Mouse (Mus musculus): Measurements from ENCODE around the gene Abcb1b. TPM values are rescaled to one million over a fixed set of nuclear protein-coding genes. Genes with fewer than 3 reads are reported as not detected.

Gene Abcb1b
- polyA plus RNA-seq, 1 experiment = 1.5 TPM

- WGBS = 21% methylated on average over 1 of the region's 1 CpGs
- TF ChIP-seq POLR2A (IDR thresholded peaks at IDR 0.05; ENCODE audit: borderline replicate concordance, insufficient read depth, low read length) = no peak
- TF ChIP-seq CTCF (IDR thresholded peaks at IDR 0.05; ENCODE audit: borderline replicate concordance, insufficient read depth, low read depth, low read length) = 0 out of 2 replicates have a peak, but pooled peaks have one; percentile 6
- no peaks in the 10 kb centered on the region for H3K4me1 ChIP-seq (ENCODE audit: control insufficient read depth, insufficient read depth, low read length)
- H3K4me3 ChIP-seq (replicated peaks; ENCODE audit: insufficient read depth, low read depth, low read length) = no peak overlapping the region
- peak in 1 of 2 experiments; percentile 4 for DNase-seq
- H3K27me3 ChIP-seq (ENCODE audit: control insufficient read depth, insufficient read depth, low read length) = no peaks in the 10 kb centered on the region
- H3K27ac ChIP-seq (ENCODE audit: insufficient read depth, low read length) = no peak overlapping the region
Observed at GRCm38 (mm10) chr5:8868019-8868418, 70.1 kb downstream of the Abcb1b start.

GRCm38 (mm10) chr5:8872979-8873915 is 75.3 kb downstream of the Abcb1b start:
- WGBS = 71% methylated on average over 6 of the region's 6 CpGs
- H3K4me3 ChIP-seq (replicated peaks; ENCODE audit: insufficient read depth, low read depth, low read length) = no peak overlapping the region
- no peak for DNase-seq
- TF ChIP-seq CTCF (IDR thresholded peaks at IDR 0.05; ENCODE audit: borderline replicate concordance, insufficient read depth, low read depth, low read length) = no peak
- no peaks in the 10 kb centered on the region for H3K4me1 ChIP-seq (ENCODE audit: control insufficient read depth, insufficient read depth, low read length)
- no peaks in the 10 kb centered on the region for H3K27me3 ChIP-seq (ENCODE audit: control insufficient read depth, insufficient read depth, low read length)
- H3K27ac ChIP-seq (ENCODE audit: insufficient read depth, low read length) = no peak overlapping the region

GRCm38 (mm10) chr5:8877086-8877485 is 79.1 kb downstream of the Abcb1b start:
- DNase-seq = no peak
- TF ChIP-seq POLR2A (IDR thresholded peaks at IDR 0.05; ENCODE audit: borderline replicate concordance, insufficient read depth, low read length) (no peak), CTCF (IDR thresholded peaks at IDR 0.05; ENCODE audit: borderline replicate concordance, insufficient read depth, low read depth, low read length) (no peak)
- WGBS = 90% methylated on average over 2 of the region's 2 CpGs
- Histone ChIP-seq H3K4me3 (replicated peaks; ENCODE audit: insufficient read depth, low read depth, low read length) (no peak overlapping the region), H3K4me1 (ENCODE audit: control insufficient read depth, insufficient read depth, low read length) (no peaks in the 10 kb centered on the region), H3K27me3 (ENCODE audit: control insufficient read depth, insufficient read depth, low read length) (no peaks in the 10 kb centered on the region), H3K27ac (ENCODE audit: insufficient read depth, low read length) (no peak overlapping the region)

GRCm38 (mm10) chr5:8877800-8878199 is 79.9 kb downstream of the Abcb1b start:
- no peak for DNase-seq
- no peak overlapping the region for H3K4me3 ChIP-seq (replicated peaks; ENCODE audit: insufficient read depth, low read depth, low read length)
- WGBS = 78% methylated on average over 5 of the region's 5 CpGs
- no peaks in the 10 kb centered on the region for H3K4me1 ChIP-seq (ENCODE audit: control insufficient read depth, insufficient read depth, low read length)
- H3K27me3 ChIP-seq (ENCODE audit: control insufficient read depth, insufficient read depth, low read length) = no peaks in the 10 kb centered on the region
- TF ChIP-seq POLR2A (IDR thresholded peaks at IDR 0.05; ENCODE audit: borderline replicate concordance, insufficient read depth, low read length) (no peak), CTCF (IDR thresholded peaks at IDR 0.05; ENCODE audit: borderline replicate concordance, insufficient read depth, low read depth, low read length) (no peak)
- no peak overlapping the region for H3K27ac ChIP-seq (ENCODE audit: insufficient read depth, low read length)

GRCm38 (mm10) chr5:8885837-8886236 is 87.9 kb downstream of the Abcb1b start:
- no peak overlapping the region for H3K4me3 ChIP-seq (replicated peaks; ENCODE audit: insufficient read depth, low read depth, low read length)
- H3K4me1 ChIP-seq (ENCODE audit: control insufficient read depth, insufficient read depth, low read length) = no peaks in the 10 kb centered on the region
- no peak overlapping the region for H3K27ac ChIP-seq (ENCODE audit: insufficient read depth, low read length)
- TF ChIP-seq CTCF (IDR thresholded peaks at IDR 0.05; ENCODE audit: borderline replicate concordance, insufficient read depth, low read depth, low read length) (no peak), POLR2A (IDR thresholded peaks at IDR 0.05; ENCODE audit: borderline replicate concordance, insufficient read depth, low read length) (no peak)
- H3K27me3 ChIP-seq (ENCODE audit: control insufficient read depth, insufficient read depth, low read length) = no peaks in the 10 kb centered on the region
- no peak for DNase-seq
- 81% methylated on average over 2 of the region's 2 CpGs for WGBS

GRCm38 (mm10) chr5:8893300-8894103 is 95.6 kb downstream of the Abcb1b start, which contains the start of gene Abcb4:
TSS of gene Abcb4 (plus strand) at chr5:8893717.
- TF ChIP-seq POLR2A (IDR thresholded peaks at IDR 0.05; ENCODE audit: borderline replicate concordance, insufficient read depth, low read length) = no peak
- no peak for TF ChIP-seq CTCF (IDR thresholded peaks at IDR 0.05; ENCODE audit: borderline replicate concordance, insufficient read depth, low read depth, low read length)
- Histone ChIP-seq H3K4me1 (ENCODE audit: control insufficient read depth, insufficient read depth, low read length) (no peaks in the 10 kb centered on the region), H3K27ac (ENCODE audit: insufficient read depth, low read length) (no peak within 1 kb of the TSS), H3K4me3 (replicated peaks; ENCODE audit: insufficient read depth, low read depth, low read length) (peak within 1 kb of the TSS; percentile 61), H3K27me3 (ENCODE audit: control insufficient read depth, insufficient read depth, low read length) (no peaks in the 10 kb centered on the region)
- peak; percentile 44 to 57 for DNase-seq
- WGBS = under 1% methylated on average over 64 of the region's 65 CpGs

- Histone ChIP-seq H3K4me1 (ENCODE audit: control insufficient read depth, insufficient read depth, low read length) (no peaks in the 10 kb centered on the region), H3K4me3 (replicated peaks; ENCODE audit: insufficient read depth, low read depth, low read length) (peak overlapping the region; percentile 61), H3K27me3 (ENCODE audit: control insufficient read depth, insufficient read depth, low read length) (no peaks in the 10 kb centered on the region; the same call in 1 of the 2 replicates), H3K27ac (ENCODE audit: insufficient read depth, low read length) (no peak overlapping the region)
- TF ChIP-seq POLR2A (IDR thresholded peaks at IDR 0.05; ENCODE audit: borderline replicate concordance, insufficient read depth, low read length) (no peak), CTCF (IDR thresholded peaks at IDR 0.05; ENCODE audit: borderline replicate concordance, insufficient read depth, low read depth, low read length) (no peak)
- 8% methylated on average over 15 of the region's 15 CpGs for WGBS
- no peak for DNase-seq
Observed at GRCm38 (mm10) chr5:8894104-8894425, 96.1 kb downstream of the Abcb1b start.

All from cerebellum, adult 2 months (tissue).